Mouse (Mus musculus) brain, embryonic 14.5 days (tissue): Measurements from ENCODE around the gene Ubash3b.

ENCODE experiments used
- CTCF ChIP-seq: fragments of 200-500 bp; IDR thresholded peaks from 2 replicates; pipeline ENCODE4 v1.5.1; 2012; ENCODE audit warnings: inconsistent platforms, mild to moderate bottlenecking, moderate library complexity, borderline replicate concordance; ENCODE audit not compliant: insufficient read depth, insufficient read length; ENCODE audit errors: extremely low read depth
- POLR2A ChIP-seq: fragments of 200-500 bp; IDR thresholded peaks from 2 replicates; pipeline ENCODE4 v1.6.1; 2012; ENCODE audit warnings: mild to moderate bottlenecking, inconsistent platforms, borderline replicate concordance; ENCODE audit not compliant: poor library complexity, insufficient read depth, insufficient read length, severe bottlenecking; ENCODE audit errors: extremely low read depth

- TF ChIP-seq CTCF, result no peak
- TF ChIP-seq POLR2A, result no peak
These were observed 77.2 kb downstream of the Ubash3b start for GRCm38 (mm10) chr9:41084191-41084901.
